Mouse (Mus musculus) liver, embryonic 11.5 days (tissue): ENCODE measurements around the gene Perm1. TPM values are rescaled to one million over a fixed set of nuclear protein-coding genes. Genes with fewer than 3 reads are reported as not detected.
A peak's percentile ranks its signal among the peaks of the same experiment; 100 is the strongest.

Source experiments
- microRNA-seq: library from miRNA; unstranded; fragments of <30 nt; microRNA quantifications from one replicate; pipeline ENCODE4, GENCODE M21; 2017; ENCODE audit warnings: borderline number of aligned reads
- polyA plus RNA-seq: library from polyadenylated mRNA; unstranded; fragments of >200 nt; fragmentation: Nextera tagmentation; extraction: Ambion mirVana; gene quantifications from 2 replicates; pipeline ENCODE4 v1.2.1, GENCODE M21; 2014

Gene Perm1
- polyA plus RNA-seq, 1 experiment from 2014 or later: 0.25 TPM

Small RNAs within 50 kb of the gene (microRNA-seq; reads per million reads assigned to microRNA genes)
- 4.2 reads per million, percentile 9 among the genes with 10 or more reads in this experiment for gene Mir7658

Other genes with a start within 250 kb of the Perm1 start
- gene B3galt6, start 223.2 kb upstream of the Perm1 start, polyA plus RNA-seq: 12.1 and 13.0 TPM in 2 replicates
- gene Sdf4, start 223.0 kb upstream of the Perm1 start, polyA plus RNA-seq: 130 TPM in 2 replicates
- 0.85 TPM in 1 of 2 replicates, not detected in the other for gene Tnfrsf4, start 202.0 kb upstream of the Perm1 start, polyA plus RNA-seq
- gene Tnfrsf18, start 189.7 kb upstream of the Perm1 start, polyA plus RNA-seq: 0.92 and 1.0 TPM in 2 replicates
- 0.12 and 0.56 TPM in 2 replicates for gene Ttll10, start 156.5 kb upstream of the Perm1 start, polyA plus RNA-seq
- 34.5 and 39.4 TPM in 2 replicates for gene 9430015G10Rik, start 105.9 kb upstream of the Perm1 start, polyA plus RNA-seq
- 0.16 and 0.30 TPM in 2 replicates for gene Rnf223, start 85.4 kb upstream of the Perm1 start, polyA plus RNA-seq
- 31.6 and 35.5 TPM in 2 replicates for gene Agrn, start 18.4 kb upstream of the Perm1 start, polyA plus RNA-seq
- 0.47 and 0.51 TPM in 2 replicates for gene Isg15, start 15.1 kb upstream of the Perm1 start, polyA plus RNA-seq
- gene AW011738, start 12.6 kb upstream of the Perm1 start, polyA plus RNA-seq: 0.08 and 0.73 TPM in 2 replicates
- 9.1 and 11.8 TPM in 2 replicates for gene Plekhn1, start 19.0 kb downstream of the Perm1 start, polyA plus RNA-seq
- 152 and 155 TPM in 2 replicates for gene Noc2l, start 20.1 kb downstream of the Perm1 start, polyA plus RNA-seq
- gene Samd11, start 39.8 kb downstream of the Perm1 start, polyA plus RNA-seq: 8.9 and 9.7 TPM in 2 replicates
- not detected in 2 replicates for gene Vmn2r-ps159, start 115.2 kb downstream of the Perm1 start, polyA plus RNA-seq